Mouse (Mus musculus) E14TG2a.4 (cell line): ENCODE measurements at regions not wholly inside any gene's neighbourhood (a gene's known extent, or its start where the extent isn't known, plus 50 kb on each side); places are given as distances from the start of the nearest gene placed in this dataset.

Source experiments
- CTCF ChIP-seq: conservative IDR thresholded peaks from 2 replicates; pipeline ENCODE4 v1.5.1; 2014; ENCODE audit warnings: low read length
- POU5F1 ChIP-seq: IDR thresholded peaks from 2 replicates; pipeline ENCODE4 v1.6.1; 2014; ENCODE audit warnings: low read length, borderline replicate concordance

DNA sequence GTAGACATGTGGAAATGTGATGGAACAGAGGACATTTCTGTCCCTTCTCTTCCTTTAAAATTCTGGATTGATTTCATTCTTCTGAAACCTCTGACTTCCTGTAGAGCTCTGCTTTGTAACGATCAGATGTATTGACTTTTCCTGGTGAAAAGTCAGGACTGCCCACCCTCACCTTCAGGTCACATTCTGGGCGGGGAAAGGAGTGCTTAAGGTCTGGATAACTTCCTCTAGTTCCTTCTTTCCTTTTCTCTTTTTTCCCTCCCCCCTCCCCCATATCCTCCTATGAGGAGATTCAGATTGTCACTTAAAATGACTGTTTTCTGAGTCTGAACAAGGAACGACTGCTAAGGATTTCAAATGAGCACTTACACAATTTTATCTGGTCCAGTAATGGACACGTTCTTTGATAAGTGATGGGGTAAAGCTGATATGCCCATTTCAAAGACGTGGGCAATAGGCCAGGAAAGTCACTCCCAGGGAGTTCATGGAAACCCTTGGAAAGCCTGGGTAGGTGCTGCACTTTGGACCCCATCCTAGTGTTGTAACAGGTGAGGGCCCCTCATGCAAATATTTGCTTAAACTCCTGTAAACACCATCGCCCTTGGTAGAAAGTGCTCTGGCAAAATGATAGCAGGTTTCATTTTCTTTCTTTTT is 186.9 kb upstream of the Marcks start:
- TF ChIP-seq CTCF (no peak), POU5F1 (no peak)
